Mouse (Mus musculus): ENCODE measurements at regions not wholly inside any gene's neighbourhood (a gene's known extent, or its start where the extent isn't known, plus 50 kb on each side); places are given as distances from the start of the nearest gene placed in this dataset.

- in situ Hi-C loops (cut with MboI) = no loop called here
Measured at GRCm38 (mm10) chr1:120910801-120911200, 308.6 kb downstream of the En1 start.

GRCm38 (mm10) chr1:120911962-120912670 is 309.9 kb downstream of the En1 start:
- in situ Hi-C loops (cut with MboI) = no loop called here

GRCm38 (mm10) chr1:120921540-120921939 is 319.3 kb downstream of the En1 start:
- in situ Hi-C loops (cut with MboI) = no loop called here

- in situ Hi-C loops (cut with MboI) = no loop called here
Measured at GRCm38 (mm10) chr1:120925271-120925670, 323.1 kb downstream of the En1 start.

GRCm38 (mm10) chr1:120930141-120930540 is 327.9 kb downstream of the En1 start:
- in situ Hi-C loops (cut with MboI) = no loop called here

- in situ Hi-C loops (cut with MboI) = no loop called here
Measured at GRCm38 (mm10) chr1:120935321-120935720, 333.1 kb downstream of the En1 start.

- in situ Hi-C loops (cut with MboI) = no loop called here
Measured at GRCm38 (mm10) chr1:120943711-120944110, 341.5 kb downstream of the En1 start.

- in situ Hi-C loops (cut with MboI) = no loop called here
Measured at GRCm38 (mm10) chr1:120946349-120946748, 344.1 kb downstream of the En1 start.

- in situ Hi-C loops (cut with MboI) = no loop called here
Measured at GRCm38 (mm10) chr1:120961235-120961634, 359.0 kb downstream of the En1 start.

GRCm38 (mm10) chr1:120961984-120962383 is 359.8 kb downstream of the En1 start:
- in situ Hi-C loops (cut with MboI) = no loop called here

GRCm38 (mm10) chr1:120963477-120964178 is 361.4 kb downstream of the En1 start:
- in situ Hi-C loops (cut with MboI) = no loop called here

- in situ Hi-C loops (cut with MboI) = no loop called here
Measured at GRCm38 (mm10) chr1:120964179-120964517, 361.9 kb downstream of the En1 start.

- in situ Hi-C loops (cut with MboI) = no loop called here
Measured at GRCm38 (mm10) chr1:120966132-120966531, 363.9 kb downstream of the En1 start.

- in situ Hi-C loops (cut with MboI) = no loop called here
Measured at GRCm38 (mm10) chr1:120974661-120975060, 357.7 kb downstream of the Insig2 start.

- in situ Hi-C loops (cut with MboI) = no loop called here
Measured at GRCm38 (mm10) chr1:121004535-121004934, 327.9 kb downstream of the Insig2 start.

- in situ Hi-C loops (cut with MboI) = no loop called here
Measured at GRCm38 (mm10) chr1:121005198-121005597, 327.2 kb downstream of the Insig2 start.

- in situ Hi-C loops (cut with MboI) = no loop called here
Measured at GRCm38 (mm10) chr1:121012126-121012525, 320.3 kb downstream of the Insig2 start.

GRCm38 (mm10) chr1:121013839-121014503 is 318.4 kb downstream of the Insig2 start:
- in situ Hi-C loops (cut with MboI) = no loop called here

- in situ Hi-C loops (cut with MboI) = no loop called here
Measured at GRCm38 (mm10) chr1:121029375-121029774, 303.0 kb downstream of the Insig2 start.

GRCm38 (mm10) chr1:121034761-121035393 is 297.5 kb downstream of the Insig2 start:
- in situ Hi-C loops (cut with MboI) = no loop called here

GRCm38 (mm10) chr1:121046581-121046980 is 285.8 kb downstream of the Insig2 start:
- in situ Hi-C loops (cut with MboI) = no loop called here

GRCm38 (mm10) chr1:121047406-121047805 is 285.0 kb downstream of the Insig2 start:
- in situ Hi-C loops (cut with MboI) = no loop called here

GRCm38 (mm10) chr1:121049684-121050083 is 282.7 kb downstream of the Insig2 start:
- in situ Hi-C loops (cut with MboI) = no loop called here

All from mature B cell (primary cell).